Mouse (Mus musculus): ENCODE measurements around the gene Ryr1. TPM values are rescaled to one million over a fixed set of nuclear protein-coding genes. Genes with fewer than 3 reads are reported as not detected.

Ryr1 gene
- polyA plus RNA-seq, 1 experiment, result 1.1 TPM

DNA sequence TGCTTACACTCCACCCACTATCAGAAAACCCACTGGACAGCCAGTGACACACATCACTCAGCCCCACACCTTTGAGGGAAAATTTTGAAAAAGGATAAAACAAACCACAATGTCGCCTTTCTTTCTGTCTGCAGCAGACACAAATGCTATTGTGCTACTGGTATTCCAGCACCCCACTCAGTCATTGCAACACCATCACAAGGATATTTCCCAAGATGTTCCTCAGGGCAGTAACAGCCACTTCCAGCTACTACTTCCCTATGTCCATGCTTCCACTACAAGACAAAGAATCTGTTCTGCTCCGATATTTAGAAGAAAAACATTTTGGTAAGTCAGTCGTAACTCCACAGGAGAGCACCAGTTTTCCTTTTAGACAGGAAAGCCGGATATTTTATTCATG, 170.2 kb downstream of the Ryr1 start:
- no peak for TF ChIP-seq CTCF (IDR thresholded peaks at IDR 0.05; ENCODE audit: control insufficient read depth, insufficient read depth, insufficient replicate concordance, low read depth, low read length)
- no peak for TF ChIP-seq POLR2A (IDR thresholded peaks at IDR 0.05; ENCODE audit: control insufficient read depth, low read depth, low read length)
- Histone ChIP-seq H3K4me3 (ENCODE audit: control insufficient read depth, low read depth, low read length) (no peak overlapping the region), H3K27ac (ENCODE audit: control insufficient read depth, insufficient read depth, low read depth, low read length) (no peak overlapping the region), H3K36me3 (ENCODE audit: control insufficient read depth, insufficient read depth, low read length) (no peaks in the 10 kb centered on the region), H3K4me1 (ENCODE audit: control insufficient read depth, insufficient read depth, low read length) (peaks cover 1% of the 10 kb centered on the region), H3K27me3 (ENCODE audit: control insufficient read depth, insufficient read depth, low read length) (no peaks in the 10 kb centered on the region)

DNA sequence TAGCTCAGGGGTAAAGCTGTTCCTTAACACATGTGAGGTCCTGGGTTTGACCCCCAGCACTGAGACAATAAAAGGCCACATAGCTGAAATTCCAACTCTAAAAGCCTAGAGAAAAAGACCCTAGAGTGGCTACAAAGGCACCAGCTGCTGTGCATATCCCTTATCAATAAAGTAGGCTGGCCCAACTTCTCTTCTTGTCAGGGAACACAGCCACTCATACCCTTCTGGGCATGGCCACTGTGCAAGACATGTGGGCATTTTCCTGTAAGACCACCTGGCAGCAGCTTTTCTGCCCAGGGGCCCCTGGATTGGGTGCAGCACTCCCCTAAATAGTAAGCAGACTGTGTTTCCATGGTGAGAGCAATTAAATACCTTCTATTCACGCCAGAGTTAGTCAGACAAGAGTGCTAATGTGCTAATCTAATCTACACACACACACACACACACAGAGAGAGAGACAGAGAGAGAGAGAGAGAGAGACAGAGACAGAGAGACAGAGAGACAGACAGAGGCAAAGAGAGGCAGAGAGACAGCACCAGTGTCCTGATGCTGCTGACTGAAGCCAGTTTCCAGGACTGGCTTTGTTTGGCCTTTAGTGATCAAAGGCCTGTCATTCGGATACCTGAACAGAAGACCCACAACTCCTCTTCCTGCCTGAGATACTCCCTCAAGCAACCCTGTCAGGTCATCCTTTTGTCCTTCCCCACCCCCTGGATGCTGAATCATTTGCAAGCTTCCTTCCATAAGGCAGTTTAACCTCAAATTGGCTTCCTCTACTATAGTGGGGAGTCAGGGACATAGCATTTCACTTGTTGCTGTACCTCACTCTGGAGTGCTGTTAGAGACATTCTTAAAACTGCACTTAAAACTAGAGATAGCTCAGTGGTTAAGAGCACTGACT, 171.3 kb downstream of the Ryr1 start:
- Histone ChIP-seq H3K4me3 (ENCODE audit: control insufficient read depth, low read depth, low read length) (no peak overlapping the region), H3K27ac (ENCODE audit: control insufficient read depth, insufficient read depth, low read depth, low read length) (no peak overlapping the region), H3K36me3 (ENCODE audit: control insufficient read depth, insufficient read depth, low read length) (no peaks in the 10 kb centered on the region), H3K4me1 (ENCODE audit: control insufficient read depth, insufficient read depth, low read length) (no peaks in the 10 kb centered on the region), H3K27me3 (ENCODE audit: control insufficient read depth, insufficient read depth, low read length) (no peaks in the 10 kb centered on the region)
- no peak for TF ChIP-seq POLR2A (IDR thresholded peaks at IDR 0.05; ENCODE audit: control insufficient read depth, low read depth, low read length)
- TF ChIP-seq CTCF (IDR thresholded peaks at IDR 0.05; ENCODE audit: control insufficient read depth, insufficient read depth, insufficient replicate concordance, low read depth, low read length), result no peak

Other genes with a start within 250 kb of the Ryr1 start
- gene Capn12, start 243.8 kb downstream of the Ryr1 start, polyA plus RNA-seq (2012; rRNA removed), result 0.14 and 0.17 TPM in 2 replicates
- 73.9 and 77.5 TPM in 2 replicates for gene Actn4, start 162.8 kb downstream of the Ryr1 start, polyA plus RNA-seq (2012; rRNA removed)
- 379 and 426 TPM in 2 replicates for gene Eif3k, start 143.3 kb downstream of the Ryr1 start, polyA plus RNA-seq (2012; rRNA removed)
- 58.8 and 83.2 TPM in 2 replicates for gene Map4k1, start 143.1 kb downstream of the Ryr1 start, polyA plus RNA-seq (2012; rRNA removed)
- 0.31 and 1.1 TPM in 2 replicates for gene Rasgrp4, start 9.7 kb upstream of the Ryr1 start, polyA plus RNA-seq (2012; rRNA removed)
- gene Fam98c, start 31.1 kb upstream of the Ryr1 start, polyA plus RNA-seq (2012; rRNA removed), result 194 and 338 TPM in 2 replicates
- gene Ggn, start 45.0 kb upstream of the Ryr1 start, polyA plus RNA-seq (2012; rRNA removed), result 506 and 536 TPM in 2 replicates
- gene Spred3, start 45.2 kb upstream of the Ryr1 start, polyA plus RNA-seq (2012; rRNA removed), result 40.9 and 41.8 TPM in 2 replicates
- 362 and 383 TPM in 2 replicates for gene Psmd8, start 55.5 kb upstream of the Ryr1 start, polyA plus RNA-seq (2012; rRNA removed)
- 222 and 254 TPM in 2 replicates for gene Catsperg1, start 88.9 kb upstream of the Ryr1 start, polyA plus RNA-seq (2012; rRNA removed)
- 4.8 and 5.8 TPM in 2 replicates for gene Kcnk6, start 107.3 kb upstream of the Ryr1 start, polyA plus RNA-seq (2012; rRNA removed)
- 321 and 371 TPM in 2 replicates for gene Yif1b, start 113.2 kb upstream of the Ryr1 start, polyA plus RNA-seq (2012; rRNA removed)
- gene 2200002D01Rik, start 123.3 kb upstream of the Ryr1 start, polyA plus RNA-seq (2012; rRNA removed), result 0.15 and 0.29 TPM in 2 replicates
- 146 and 160 TPM in 2 replicates for gene Spint2, start 156.7 kb upstream of the Ryr1 start, polyA plus RNA-seq (2012; rRNA removed)
- gene Ppp1r14a, start 164.1 kb upstream of the Ryr1 start, polyA plus RNA-seq (2012; rRNA removed), result 11.3 and 11.9 TPM in 2 replicates
- 8.0 and 8.6 TPM in 2 replicates for gene Dpf1, start 178.8 kb upstream of the Ryr1 start, polyA plus RNA-seq (2012; rRNA removed)